Mouse (Mus musculus) kidney, postnatal 25 days (tissue): ENCODE results near the gene Snap91.

Experiments used
- DNase-seq, 2 experiments: peaks; one replicate each; pipeline ENCODE4 v3.0.0; 2021; ENCODE audit warnings: mixed read lengths in 2 of 2

Gene Snap91

DNA sequence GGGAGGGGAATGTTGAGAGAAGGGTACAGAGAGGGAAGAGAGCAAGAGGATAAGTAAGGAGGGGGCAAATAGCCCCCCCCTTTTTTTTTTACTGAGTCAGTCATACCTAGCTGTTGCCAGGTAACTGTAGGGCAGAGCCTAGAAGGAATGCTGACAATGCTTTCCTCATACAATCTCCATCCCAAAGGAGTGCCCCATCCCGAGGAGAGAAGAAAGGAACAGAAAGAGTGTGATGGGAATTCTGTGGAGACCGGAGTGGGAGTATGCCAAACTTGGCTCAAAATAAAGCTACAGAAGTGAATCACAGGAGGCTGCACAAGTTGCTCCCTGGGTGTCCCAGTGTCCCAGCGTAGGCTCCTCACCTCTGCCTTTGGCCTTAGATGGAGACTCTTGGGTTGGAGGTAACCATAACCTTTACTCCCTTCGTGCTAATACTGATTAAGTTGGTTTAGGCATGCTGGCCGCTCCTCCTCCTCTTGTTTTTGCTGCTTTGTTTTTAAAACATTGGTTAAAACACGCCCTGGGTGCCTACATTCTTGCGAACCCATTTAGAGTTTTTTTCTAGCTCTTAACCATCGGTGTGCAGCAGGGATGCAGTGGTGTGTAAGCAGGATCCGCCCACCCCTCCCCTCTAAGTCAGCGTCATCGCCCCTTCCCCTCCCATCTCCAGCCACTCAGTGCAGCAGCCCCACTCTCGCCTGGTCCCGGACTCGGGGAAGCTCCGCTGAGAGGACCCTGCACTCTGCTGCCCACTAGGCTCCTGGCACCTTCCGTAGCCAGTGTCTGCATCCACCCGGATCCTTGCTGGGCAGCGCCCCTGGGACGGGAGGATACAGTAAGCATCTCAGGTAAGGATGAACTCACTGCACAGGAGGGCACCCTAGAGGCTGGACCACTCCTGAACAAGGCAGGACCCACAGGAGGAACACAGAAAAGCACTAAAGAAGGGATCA, 137.2 kb downstream of the Snap91 start, which contains the start of gene Prss35:
Prss35 (plus strand) TSS at position 691 of the 953 bp plus-strand sequence.
- peak; percentile 6 to 43 for DNase-seq

DNA sequence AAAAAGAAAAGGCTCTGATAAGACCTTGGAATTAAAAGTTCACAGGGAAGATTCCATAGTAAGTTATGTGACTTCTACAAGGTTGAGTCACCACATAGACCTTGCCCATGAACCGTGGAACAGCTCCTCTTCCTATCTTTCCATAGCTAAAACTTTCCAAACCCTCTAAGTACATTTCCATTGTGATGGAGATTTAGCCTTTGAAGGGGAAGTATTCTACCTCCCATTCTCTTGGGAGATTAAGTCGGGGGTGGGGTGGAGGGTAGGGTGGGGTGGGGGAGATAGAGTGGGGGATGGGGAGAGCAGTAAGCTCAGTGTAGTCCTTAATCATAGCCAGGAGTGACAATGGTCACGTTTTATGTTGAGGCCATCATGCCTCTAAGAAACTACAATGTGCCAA, 140.5 kb downstream of the Snap91 start:
- DNase-seq = no peak

DNA sequence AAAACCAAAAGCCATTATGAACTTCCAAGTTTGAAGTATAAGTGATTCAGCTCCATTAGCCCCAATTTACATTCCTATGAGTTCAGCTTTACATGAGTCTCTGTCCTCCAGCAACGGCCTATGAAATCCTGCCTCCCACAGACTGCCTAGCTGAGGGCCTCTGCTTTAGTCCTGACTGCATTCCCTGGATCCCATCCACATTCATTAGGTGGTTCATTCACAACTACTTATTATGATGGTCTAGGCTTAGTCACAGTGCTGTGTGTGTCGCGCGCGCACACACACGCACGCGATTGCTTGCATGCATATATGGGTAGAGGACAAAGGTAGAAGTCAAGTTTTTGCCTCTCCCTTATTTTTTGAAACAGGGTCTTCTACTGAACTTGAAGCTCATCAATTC, 141.7 kb downstream of the Snap91 start:
- no peak for DNase-seq

DNA sequence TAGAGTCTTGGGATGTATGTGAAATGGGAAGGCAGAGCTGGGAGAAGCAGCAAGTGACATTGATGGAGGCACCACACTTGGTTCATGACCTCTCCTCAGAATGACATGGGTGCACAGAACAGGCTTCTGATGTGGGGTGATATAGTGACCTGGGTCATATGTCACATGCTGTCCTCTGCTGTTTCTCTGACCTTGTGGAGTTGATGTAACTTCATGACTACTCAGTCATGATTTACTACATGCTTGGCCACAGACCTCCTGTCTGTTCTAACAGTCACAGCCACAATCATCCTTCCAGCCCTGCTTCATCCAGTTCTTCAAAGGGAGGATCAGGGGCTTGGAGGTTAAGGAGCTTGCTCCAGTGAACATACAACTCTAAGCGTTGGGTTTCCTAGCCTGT, 142.4 kb downstream of the Snap91 start:
- DNase-seq = no peak

DNA sequence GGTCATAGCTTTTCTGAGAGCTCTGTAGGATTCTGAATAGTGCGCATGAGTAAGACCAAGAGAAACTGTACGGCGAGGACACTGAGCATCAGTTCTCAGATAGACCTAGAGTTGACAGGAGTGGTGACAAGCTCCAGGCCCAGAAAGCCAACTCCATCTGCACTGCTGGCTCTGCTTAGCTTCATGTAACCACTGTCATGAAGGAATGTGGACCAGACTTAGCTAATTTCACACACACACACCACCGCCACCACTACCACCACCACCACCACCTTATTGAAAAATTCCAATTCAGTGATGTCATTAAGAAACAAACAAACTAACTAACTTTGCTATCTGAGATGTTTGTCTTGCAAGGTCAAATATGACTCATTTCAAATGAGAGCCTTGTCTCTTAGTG, 143.5 kb downstream of the Snap91 start:
- no peak for DNase-seq

DNA sequence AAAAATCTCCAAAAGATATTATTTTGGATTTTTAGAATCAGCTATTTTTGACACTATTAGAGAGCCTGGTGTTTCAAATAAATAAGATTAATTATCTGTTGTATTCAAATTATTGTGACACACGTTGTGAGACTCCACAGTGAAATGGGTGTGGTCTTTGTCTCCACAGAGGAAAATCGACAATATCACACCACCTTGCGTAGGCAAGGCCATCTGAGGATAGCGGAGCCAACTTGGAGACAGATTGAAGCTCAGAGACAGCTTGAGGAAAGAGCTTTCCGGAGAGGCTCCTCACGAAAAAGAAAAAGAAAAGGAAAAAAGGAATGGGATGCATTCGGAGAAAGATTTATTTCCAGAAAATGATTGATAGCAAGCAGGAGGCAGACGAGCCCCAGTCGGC, 145.7 kb downstream of the Snap91 start:
- no peak for DNase-seq

DNA sequence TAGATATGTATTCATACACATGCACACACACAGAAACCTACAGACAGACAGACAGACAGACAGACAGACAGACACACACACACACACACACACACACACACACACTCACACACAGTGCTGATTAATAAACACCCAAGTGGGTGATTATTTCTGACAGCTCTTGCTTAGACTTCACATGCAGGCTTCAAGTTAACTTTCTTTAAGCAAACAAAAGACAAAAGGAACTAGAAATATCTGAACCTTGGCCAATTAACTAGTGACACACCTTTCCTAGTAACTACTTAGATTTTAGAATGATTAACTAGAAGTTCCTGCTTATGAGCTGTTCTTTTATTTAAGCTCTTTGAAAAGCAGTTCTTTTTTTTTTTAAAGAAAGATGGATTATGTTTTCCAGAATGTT, 146.1 kb downstream of the Snap91 start:
- no peak for DNase-seq

DNA sequence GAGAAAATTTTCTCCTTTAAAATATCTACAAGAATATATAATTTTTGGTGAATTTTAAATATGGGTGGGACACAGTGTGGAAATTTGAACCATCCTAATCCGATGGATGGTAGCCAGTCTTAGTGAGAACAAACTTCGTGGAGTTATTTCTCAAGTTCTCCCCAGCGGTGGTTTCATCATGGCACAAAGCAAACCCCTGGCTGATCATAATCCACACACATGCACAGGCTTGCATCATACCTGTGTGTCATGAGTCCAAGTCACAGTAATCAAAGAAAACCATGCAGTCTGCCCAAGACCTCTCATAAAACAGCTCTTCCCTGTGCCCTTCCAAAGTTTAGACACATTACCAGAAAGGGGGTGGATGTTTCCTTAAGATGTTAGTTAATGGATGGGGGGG, 150.6 kb downstream of the Snap91 start:
- DNase-seq = no peak

DNA sequence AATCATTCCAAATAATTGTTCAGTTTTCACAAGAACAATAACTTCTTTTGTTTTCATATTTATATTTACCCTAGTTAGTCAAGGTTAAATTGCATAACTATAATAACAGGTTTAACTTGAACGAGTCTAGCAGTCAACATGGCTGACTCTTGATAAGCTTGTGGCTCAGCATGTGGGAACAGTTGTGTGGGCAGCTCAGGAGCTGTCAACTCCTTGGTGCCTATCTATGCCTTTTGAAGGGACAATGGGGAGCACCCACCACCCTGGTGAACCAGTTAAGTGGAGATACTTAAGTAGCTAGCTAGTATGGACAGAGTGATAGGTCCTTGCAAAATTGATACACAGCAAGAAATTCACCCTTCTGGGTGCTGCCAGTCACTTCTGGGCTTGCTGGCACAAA, 151.4 kb downstream of the Snap91 start:
- DNase-seq = no peak

DNA sequence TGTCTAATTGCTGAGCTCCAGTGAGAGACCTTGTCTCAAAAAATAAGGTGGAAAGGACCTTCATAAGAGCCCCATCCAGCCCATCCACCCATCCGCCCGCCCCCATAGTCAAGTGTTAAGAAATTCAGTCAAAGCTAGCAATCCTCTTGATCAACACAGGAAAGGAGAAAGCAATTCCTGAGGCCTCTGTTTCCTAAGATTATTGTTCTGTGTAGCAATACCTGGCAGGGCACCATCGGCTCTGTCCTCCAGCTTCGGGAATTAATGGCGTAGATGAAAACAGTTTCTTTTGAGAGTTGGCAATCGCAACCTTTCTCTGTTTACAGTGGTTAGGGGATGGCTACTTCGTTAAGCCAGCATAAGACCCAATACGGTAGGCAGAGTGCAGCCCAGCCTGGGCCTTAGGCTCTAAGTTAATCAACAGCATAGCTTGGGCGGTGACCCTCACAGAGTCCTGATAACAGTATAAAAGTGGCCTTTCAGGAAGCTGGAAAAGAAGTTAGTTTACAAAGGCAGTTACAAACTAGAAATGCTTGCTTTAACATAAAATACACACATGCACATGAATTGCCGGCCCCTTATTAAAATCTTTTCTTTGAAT, 152.1 kb downstream of the Snap91 start:
- DNase-seq = no peak

DNA sequence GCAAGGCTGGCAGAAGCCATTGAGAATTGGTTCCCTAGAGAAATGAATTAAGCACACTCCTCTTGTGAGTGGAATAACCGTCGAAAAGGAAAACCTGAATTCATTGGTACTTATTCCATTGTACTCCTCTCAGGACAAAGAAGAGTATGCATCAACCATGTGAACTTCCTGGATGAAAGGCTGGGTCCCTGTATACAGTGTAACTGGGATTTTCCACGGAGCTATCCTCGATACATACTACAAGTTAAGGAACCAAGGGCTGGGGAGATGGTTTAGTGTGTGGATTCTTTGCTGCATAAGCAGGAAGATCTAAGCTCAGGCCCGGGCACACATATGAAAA, 154.1 kb downstream of the Snap91 start:
- DNase-seq = no peak

DNA sequence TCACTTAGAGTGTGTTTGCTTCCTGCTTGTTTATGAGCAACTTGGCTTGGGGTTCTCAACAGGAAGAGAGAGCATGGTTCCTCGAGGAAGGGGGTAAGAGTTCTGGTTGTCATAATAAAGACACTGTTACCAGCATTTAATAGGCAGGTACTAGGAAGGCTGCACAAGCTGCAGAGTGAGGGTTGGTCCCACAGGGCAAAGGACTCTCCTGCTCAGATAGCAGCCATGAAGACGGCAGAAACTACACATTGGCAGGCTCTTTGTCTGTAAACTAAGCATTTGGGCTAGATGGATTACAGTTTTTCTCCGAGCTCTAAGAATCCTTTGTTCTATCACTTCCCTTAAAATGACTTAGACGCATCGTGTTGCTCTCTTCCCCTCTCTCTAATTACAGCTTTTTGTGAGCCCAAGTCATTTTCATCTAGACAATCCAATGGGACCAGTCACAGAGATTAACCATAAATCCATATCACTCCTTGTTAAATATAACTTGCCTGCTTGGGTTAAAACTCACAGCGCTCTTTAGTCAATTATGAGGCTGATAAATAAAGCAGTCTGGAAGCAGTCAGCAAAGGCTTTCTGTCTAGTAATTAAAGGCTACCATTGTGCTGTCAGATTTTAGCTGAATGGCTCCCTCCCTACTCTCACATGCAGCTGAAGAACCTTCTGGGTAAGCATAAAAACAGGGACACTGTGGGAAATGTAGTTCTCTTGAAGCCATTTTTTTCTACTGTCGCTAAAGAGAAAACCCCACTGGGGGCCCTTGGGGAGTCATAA, 154.7 kb downstream of the Snap91 start:
- no peak for DNase-seq

DNA sequence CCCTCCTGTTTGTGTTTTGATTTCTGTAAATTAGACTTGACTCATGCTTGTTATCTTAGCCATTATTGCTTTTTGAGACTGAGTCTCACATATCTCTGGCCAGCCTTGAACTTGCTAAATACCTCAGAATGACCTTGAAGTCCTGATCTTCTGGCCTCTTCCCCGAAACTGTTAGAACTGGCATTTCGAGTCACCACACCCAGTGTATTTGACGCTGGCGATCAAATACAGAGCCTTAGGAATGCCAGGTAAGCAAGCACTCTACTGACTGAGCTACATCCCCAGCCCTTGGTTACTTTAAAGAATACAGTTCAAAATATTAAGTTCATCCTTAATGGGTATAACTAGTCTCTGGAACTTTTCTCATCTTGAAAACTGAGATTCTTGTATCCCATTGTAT, 155.4 kb downstream of the Snap91 start:
- DNase-seq = no peak

DNA sequence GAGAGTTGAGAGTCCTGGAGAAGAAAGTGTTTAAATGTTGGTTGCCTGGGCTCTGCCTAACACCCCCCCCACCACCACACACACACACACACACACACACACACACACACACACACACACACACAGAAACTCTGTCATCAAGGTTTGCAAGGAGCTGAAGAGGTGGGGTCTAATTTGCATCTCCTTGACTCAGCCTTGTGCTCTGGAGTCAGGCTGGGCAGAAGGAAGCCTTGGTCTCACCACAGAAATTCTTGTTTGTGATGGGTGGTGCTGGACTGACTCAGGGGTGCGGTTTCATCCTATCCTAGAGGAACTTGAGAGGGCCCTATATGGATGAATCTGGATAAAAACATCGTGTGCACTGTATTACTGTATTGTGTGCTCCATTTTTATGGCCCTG, 159.7 kb downstream of the Snap91 start:
- DNase-seq = no peak

DNA sequence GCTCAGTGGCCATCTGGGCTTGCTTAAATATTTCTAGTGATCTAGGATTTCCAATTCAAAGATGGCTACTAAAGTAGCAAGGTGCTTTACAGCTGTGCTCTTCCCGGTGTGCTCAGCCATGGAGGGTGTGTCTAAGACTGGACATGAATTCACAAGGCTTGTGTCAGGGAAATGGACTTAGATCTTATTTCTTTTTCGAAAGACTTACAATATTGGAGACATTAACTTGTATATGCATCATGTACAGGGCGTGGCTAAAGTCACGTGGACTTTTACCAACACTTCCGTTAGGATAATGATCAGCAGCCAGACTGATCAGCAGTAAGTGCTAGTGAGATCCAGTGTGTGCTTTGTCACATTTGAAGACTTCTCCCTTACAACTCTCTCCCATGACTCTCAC, 160.2 kb downstream of the Snap91 start:
- DNase-seq = no peak

DNA sequence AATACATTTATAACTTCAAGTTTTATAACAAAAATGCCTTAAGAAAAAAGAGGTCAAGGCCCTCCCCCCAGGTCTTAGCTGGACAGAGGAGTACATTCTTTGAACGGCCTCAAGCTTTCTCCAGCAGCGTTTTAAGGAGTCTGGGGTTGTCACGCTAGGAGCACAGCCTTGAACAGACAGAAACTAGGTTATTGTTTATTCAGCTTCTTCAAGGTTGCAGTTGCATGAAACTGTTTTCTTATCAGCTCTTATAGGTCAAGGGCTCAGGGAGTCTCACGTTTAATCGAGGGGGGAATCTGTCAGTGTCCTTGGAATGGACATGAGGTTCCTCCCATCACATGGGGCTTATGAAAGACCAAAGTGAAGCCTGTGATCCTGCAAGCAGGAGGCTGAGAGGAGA, 163.3 kb downstream of the Snap91 start:
- no peak for DNase-seq

DNA sequence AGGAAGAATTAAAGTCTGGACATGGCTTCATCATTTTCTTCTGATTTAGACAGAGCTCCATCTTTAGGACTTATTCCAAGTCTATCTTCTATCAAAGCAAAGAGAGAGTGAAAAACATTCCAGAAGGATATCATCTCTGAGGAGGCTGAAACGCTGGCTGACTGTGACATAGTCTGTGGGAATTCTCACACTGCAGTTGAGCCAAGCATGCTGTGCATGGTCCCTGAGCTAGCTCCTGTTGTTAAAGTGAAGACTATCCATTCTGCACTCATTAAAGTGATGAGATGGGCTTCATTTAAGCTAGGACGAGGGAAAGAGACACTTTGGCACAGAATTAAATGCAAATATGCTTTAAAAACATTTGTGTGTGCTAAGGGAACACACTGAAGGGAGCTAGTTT, 163.9 kb downstream of the Snap91 start:
- DNase-seq = no peak
